ENCODE assay signal across 23 mouse cellular contexts in the genomic region with DNA sequence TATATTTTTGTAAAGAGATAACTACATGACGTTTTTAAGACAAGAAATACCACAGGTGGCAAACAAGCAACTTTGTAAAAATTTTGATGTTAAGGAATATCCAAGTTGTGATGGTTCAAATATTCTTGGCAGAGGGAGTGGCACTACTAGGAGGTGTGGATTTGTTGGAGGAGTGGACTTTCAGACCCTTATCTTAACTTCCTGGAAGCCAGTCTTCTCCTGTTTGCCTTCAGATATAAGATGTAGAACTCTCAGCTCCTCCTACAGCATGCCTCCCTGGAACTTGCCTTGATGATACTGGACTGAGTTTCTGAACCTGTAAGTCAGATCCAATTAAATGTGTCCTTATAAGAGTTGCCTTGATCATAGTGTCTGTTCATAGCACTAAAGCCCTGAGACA.
"Had no signal": no experiment of that assay in that cellular context is flagged by ENCODE, and none has a peak within 500 bp of the region (broad histone marks: within the 10 kb centered on the region; RNA-seq: fewer than 3 reads in every experiment).

No protein-coding gene starts in this region.

- H3K27ac ChIP-seq: liver, embryonic 15.5 days; lung, embryonic 15.5 days; macrophage; midbrain, embryonic 10.5 days; midbrain, embryonic 12.5 days; neural tube, embryonic 13.5 days; neural tube, embryonic 15.5 days had no signal

- ATAC-seq: liver, postnatal 0 days; lung, postnatal 0 days; midbrain, embryonic 16.5 days had no signal

- H3K9ac ChIP-seq: liver, embryonic 15.5 days; liver, postnatal 0 days; lung, embryonic 15.5 days; midbrain, embryonic 12.5 days; neural tube, embryonic 13.5 days; neural tube, embryonic 15.5 days had no signal

- H3K4me1 ChIP-seq: liver, embryonic 15.5 days; lung, embryonic 15.5 days; midbrain, embryonic 10.5 days; midbrain, embryonic 12.5 days; neural tube, embryonic 13.5 days; neural tube, embryonic 15.5 days had no signal

- H3K4me2 ChIP-seq: liver, embryonic 15.5 days; lung, embryonic 15.5 days; midbrain, embryonic 12.5 days; neural tube, embryonic 13.5 days; neural tube, embryonic 15.5 days had no signal

- DNase-seq: liver, postnatal 0 days; lung, adult 2 months; lung, postnatal 14 days; lung, postnatal 36 days; midbrain, embryonic 14.5 days; retina, postnatal 1 day; right cerebral cortex, adult 18-20 months; right cerebral cortex, postnatal 25 days; right cerebral cortex, postnatal 4 days; spleen, adult 18-20 months; thymus, adult 2 months; thymus, postnatal 25 days; thymus, postnatal 4 days had no signal

- H3K4me3 ChIP-seq: liver, embryonic 15.5 days; lung, embryonic 15.5 days; midbrain, embryonic 10.5 days; midbrain, embryonic 12.5 days; myocyte; neural tube, embryonic 13.5 days; neural tube, embryonic 15.5 days had no signal

- H3K9me3 ChIP-seq: liver, embryonic 15.5 days; lung, embryonic 15.5 days; midbrain, embryonic 10.5 days; midbrain, embryonic 12.5 days; neural tube, embryonic 13.5 days; neural tube, embryonic 15.5 days had no signal

- H3K36me3 ChIP-seq: liver, embryonic 15.5 days; lung, embryonic 15.5 days; midbrain, embryonic 10.5 days; midbrain, embryonic 12.5 days; neural tube, embryonic 13.5 days; neural tube, embryonic 15.5 days had no signal

- H3K27me3 ChIP-seq: liver, embryonic 15.5 days; lung, embryonic 15.5 days; midbrain, embryonic 12.5 days; neural tube, embryonic 13.5 days; neural tube, embryonic 15.5 days had no signal
